Mouse (Mus musculus) embryonic fibroblast, embryonic 13.5 days (primary cell): ENCODE results near the gene Itsn1.

Source experiments
- CTCF ChIP-seq: IDR thresholded peaks from 2 replicates; pipeline ENCODE4 v1.5.1; 2011; ENCODE audit warnings: mild to moderate bottlenecking, control low read depth, low read length, moderate library complexity, borderline replicate concordance; ENCODE audit not compliant: insufficient read depth
- POLR2A ChIP-seq: IDR thresholded peaks from 2 replicates; pipeline ENCODE4 v1.6.1; 2011; ENCODE audit warnings: low read depth, mild to moderate bottlenecking, control low read depth, low read length, moderate library complexity

- no peak for TF ChIP-seq CTCF
- no peak for TF ChIP-seq POLR2A
These were observed 93.2 kb downstream of the Itsn1 start for GRCm38 (mm10) chr16:91822325-91822724.
